Mouse (Mus musculus) liver, embryonic 14.5 days (tissue): ENCODE data around the gene 0610012G03Rik. TPM values are rescaled to one million over a fixed set of nuclear protein-coding genes. Genes with fewer than 3 reads are reported as not detected.

Experiments used
- ATAC-seq: fragments of 200-750 bp; cut with Nextera tagmentation; 2 replicates; pipeline ENCODE4 v1.8.0; 2017; ENCODE audit warnings: moderate number of reproducible peaks, mild to moderate bottlenecking, moderate library complexity; ENCODE audit not compliant: insufficient read depth
- DNase-seq, 3 experiments: peaks; one replicate each; pipeline ENCODE4 v3.0.0-alpha.2; 2012 to 2013; ENCODE audit warnings: low read depth in 3 of 3, low spot score in 3 of 3
- H3K27ac ChIP-seq: fragments of 300-500 bp; sonication (generic); 2 replicates; pipeline ENCODE4 v1.5.1; 2014; ENCODE audit warnings: moderate library complexity, mild to moderate bottlenecking, control low read depth, inconsistent platforms
- H3K27me3 ChIP-seq: fragments of 300-500 bp; sonication (generic); 2 replicates; pipeline ENCODE4 v1.6.1; 2014; ENCODE audit warnings: mild to moderate bottlenecking, low read length, moderate library complexity; ENCODE audit not compliant: control insufficient read depth, insufficient read depth
- H3K36me3 ChIP-seq: fragments of 300-500 bp; sonication (generic); replicated peaks from 2 replicates; pipeline ENCODE4 v1.6.1; 2014; ENCODE audit warnings: low read depth; ENCODE audit not compliant: control insufficient read depth, insufficient read depth
- H3K4me1 ChIP-seq, 2 experiments: fragments of 200-500 bp in 1 of 2; fragments of 300-500 bp in 1 of 2; sonication (generic) in 1 of 2; replicated peaks; 2 replicates each; pipeline ENCODE4 v1.6.1; 2012 to 2014; ENCODE audit warnings: antibody characterized with exemption in 1 of 2, inconsistent platforms in 1 of 2, low read length in 1 of 2; ENCODE audit not compliant: control insufficient read depth in 2 of 2, insufficient read depth in 2 of 2
- H3K4me2 ChIP-seq: fragments of 300-500 bp; sonication (generic); 2 replicates; pipeline ENCODE4 v1.6.1; 2014; ENCODE audit warnings: low read depth, mild to moderate bottlenecking, control low read depth, moderate library complexity
- H3K4me3 ChIP-seq, 2 experiments: fragments of 200-500 bp in 1 of 2; fragments of 300-500 bp in 1 of 2; sonication (generic) in 1 of 2; 2 replicates each; pipeline ENCODE4 v1.5.1; 2012 to 2014; ENCODE audit warnings: low read depth in 2 of 2, low read length in 2 of 2, mild to moderate bottlenecking in 2 of 2, control low read depth in 1 of 2, inconsistent platforms in 1 of 2, moderate library complexity in 1 of 2; ENCODE audit not compliant: insufficient read depth in 1 of 2
- H3K9ac ChIP-seq: fragments of 300-500 bp; sonication (generic); replicated peaks from 2 replicates; pipeline ENCODE4 v1.6.1; 2014; ENCODE audit warnings: mild to moderate bottlenecking, control low read depth, moderate library complexity
- H3K9me3 ChIP-seq: fragments of 300-500 bp; sonication (generic); 2 replicates; pipeline ENCODE4 v1.6.1; 2016; ENCODE audit warnings: low read length, mixed read lengths; ENCODE audit not compliant: control insufficient read depth
- CTCF ChIP-seq: IDR thresholded peaks from 2 replicates; pipeline ENCODE4 v1.5.1; 2016; ENCODE audit warnings: antibody characterized with exemption, low read depth, control low read depth
- EP300 ChIP-seq: IDR thresholded peaks from 2 replicates; pipeline ENCODE4 v1.6.1; 2016; ENCODE audit warnings: antibody characterized with exemption, low read depth
- WGBS: fragments of 180-500 bp; shearing (Covaris S2); extraction: QIAGEN DNeasy Blood & Tissue Kit; methylation state at CpG from one replicate; pipeline ENCODE4 v1.1.7; 2014; ENCODE audit not compliant: insufficient replicate concordance; 5-methylcytosine and 5-hydroxymethylcytosine counted together
- polyA plus RNA-seq, 2 experiments: library from polyadenylated mRNA; depleted of rRNA in 1 of 2; stranded (reverse) in 1 of 2; unstranded in 1 of 2; fragments of >200 nt; fragmentation: Nextera tagmentation in 1 of 2; extraction: Ambion mirVana in 1 of 2; gene quantifications; 2 replicates each; pipeline versions ENCODE4 v1.2.1 to v1.2.3; 2012 to 2014

0610012G03Rik gene
- 21.5 and 23.2 TPM in 2 replicates for polyA plus RNA-seq (2012; rRNA removed)
- 42.3 and 45.3 TPM in 2 replicates for polyA plus RNA-seq (2014; fragmentation: Nextera tagmentation; extraction: Ambion mirVana)

GRCm38 (mm10) chr16:31948345-31948774, at the start of gene 0610012G03Rik, which contains the start of gene Ncbp2:
TSS of gene 0610012G03Rik (minus strand) at chr16:31948494.
TSS of gene Ncbp2 (plus strand) at chr16:31948513.
- Histone ChIP-seq H3K9ac (peak within 1 kb of the TSS; percentile 92), H3K4me2 (peak within 1 kb of the TSS; percentile 96), H3K4me3 (peak within 1 kb of the TSS; percentile 70 to 95), H3K4me1 (peaks cover 2 to 15% of the 10 kb centered on the region in 2 experiments), H3K27me3 (no peaks in the 10 kb centered on the region), H3K27ac (peak within 1 kb of the TSS; percentile 11), H3K9me3 (no peaks in the 10 kb centered on the region), H3K36me3 (no peaks in the 10 kb centered on the region)
- TF ChIP-seq EP300 (no peak), CTCF (no peak)
- ATAC-seq (peak; percentile 88), DNase-seq (peak; percentile 83 to 87 (median 85))
- WGBS: under 1% methylated on average over 55 of the region's 55 CpGs

GRCm38 (mm10) chr16:31996371-31996770, 48.1 kb upstream of the 0610012G03Rik start:
- Histone ChIP-seq H3K36me3 (peaks cover 3% of the 10 kb centered on the region), H3K4me2 (no peak overlapping the region), H3K9me3 (no peaks in the 10 kb centered on the region), H3K27me3 (no peaks in the 10 kb centered on the region), H3K4me3 (no peak overlapping the region), H3K9ac (no peak overlapping the region), H3K27ac (no peak overlapping the region), H3K4me1 (peaks cover 0 to 4% of the 10 kb centered on the region in 2 experiments; a peak in 1 of 4 replicates)
- 78% methylated on average over 5 of the region's 5 CpGs for WGBS
- ATAC-seq (peak; percentile 31; the same call in 1 of the 2 replicates), DNase-seq (no peak)
- TF ChIP-seq EP300 (no peak), CTCF (no peak)

- TF ChIP-seq CTCF (no peak), EP300 (no peak)
- H3K27me3 ChIP-seq: no peaks in the 10 kb centered on the region
- ATAC-seq (no peak), DNase-seq (no peak)
- no peak overlapping the region for H3K4me3 ChIP-seq
- no peak overlapping the region for H3K4me2 ChIP-seq
- no peak overlapping the region for H3K9ac ChIP-seq
- peaks cover 0 to 4% of the 10 kb centered on the region in 2 experiments; a peak in 1 of 4 replicates for H3K4me1 ChIP-seq
- H3K36me3 ChIP-seq: peaks cover 11% of the 10 kb centered on the region
- H3K27ac ChIP-seq: no peak overlapping the region
- no peaks in the 10 kb centered on the region for H3K9me3 ChIP-seq
Measured at GRCm38 (mm10) chr16:31993946-31994345, 45.7 kb upstream of the 0610012G03Rik start.

GRCm38 (mm10) chr16:31993195-31993594, 44.9 kb upstream of the 0610012G03Rik start:
- Histone ChIP-seq H3K4me2 (no peak overlapping the region), H3K9ac (no peak overlapping the region), H3K9me3 (no peaks in the 10 kb centered on the region), H3K27ac (no peak overlapping the region), H3K27me3 (no peaks in the 10 kb centered on the region), H3K4me3 (no peak overlapping the region), H3K36me3 (peaks cover 11% of the 10 kb centered on the region), H3K4me1 (peaks cover 0 to 2% of the 10 kb centered on the region in 2 experiments; a peak in 1 of 4 replicates)
- ATAC-seq (no peak), DNase-seq (no peak)
- no peak for TF ChIP-seq CTCF
- no peak for TF ChIP-seq EP300
- 83% methylated on average over 4 of the region's 4 CpGs for WGBS

GRCm38 (mm10) chr16:31992039-31992438, 43.7 kb upstream of the 0610012G03Rik start:
- no peak overlapping the region for H3K9ac ChIP-seq
- DNase-seq: no peak
- H3K27me3 ChIP-seq: no peaks in the 10 kb centered on the region
- H3K27ac ChIP-seq: no peak overlapping the region
- WGBS: 36% methylated on average over 1 of the region's 1 CpGs
- H3K9me3 ChIP-seq: no peaks in the 10 kb centered on the region
- peaks cover 11% of the 10 kb centered on the region for H3K36me3 ChIP-seq
- H3K4me1 ChIP-seq: no peaks in the 10 kb centered on the region; a peak in 1 of 4 replicates
- no peak overlapping the region for H3K4me3 ChIP-seq
- peak; percentile 38; the same call in 1 of the 2 replicates for TF ChIP-seq CTCF
- TF ChIP-seq EP300: no peak
- H3K4me2 ChIP-seq: no peak overlapping the region
- no peak for ATAC-seq
